Mouse (Mus musculus): ENCODE results near the gene Rps19.
"Not testable (repeated sequence)": the region's sequence is repeated elsewhere in the genome, so short reads cannot be mapped to it uniquely, and the experiment has no call there.

Gene Rps19

GRCm38 (mm10) chr7:24883896-24884692, at the start of gene Rps19:
Gene Rps19 (plus strand): TSS chr7:24884371.
- peak; percentile 98 for DNase-seq (ENCODE audit: extremely low spot score, low spot score)

- DNase-seq (ENCODE audit: extremely low spot score, low spot score) = not testable (repeated sequence)
Measured at GRCm38 (mm10) chr7:24838732-24839409, 45.3 kb upstream of the Rps19 start.

GRCm38 (mm10) chr7:24839410-24839808, 44.8 kb upstream of the Rps19 start:
- no peak for DNase-seq (ENCODE audit: extremely low spot score, low spot score)

DNA sequence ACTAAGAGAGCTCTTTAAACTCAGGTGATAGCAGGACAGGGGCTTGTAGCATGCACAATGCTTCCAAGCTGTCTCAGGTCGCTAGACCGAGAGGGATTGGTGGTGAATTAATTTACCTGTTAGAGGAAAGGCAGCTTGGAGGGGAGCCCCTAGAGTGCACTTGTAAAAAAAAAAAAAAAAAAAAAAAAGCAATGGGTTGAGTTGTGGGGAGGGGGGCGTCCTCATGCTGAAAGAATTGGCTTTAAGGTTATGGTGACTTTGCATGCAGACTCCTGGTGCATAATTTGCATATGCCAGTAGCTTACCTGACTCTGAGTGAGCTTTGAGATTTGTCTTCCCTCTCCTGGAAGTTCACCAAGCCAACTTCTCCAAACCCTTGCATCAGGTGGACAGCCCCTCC, 43.8 kb upstream of the Rps19 start:
- no peak for DNase-seq (ENCODE audit: extremely low spot score, low spot score)

GRCm38 (mm10) chr7:24841009-24841408, 43.2 kb upstream of the Rps19 start:
- DNase-seq (ENCODE audit: extremely low spot score, low spot score) = no peak

GRCm38 (mm10) chr7:24844144-24844543, 40.0 kb upstream of the Rps19 start:
- no peak for DNase-seq (ENCODE audit: extremely low spot score, low spot score)

DNA sequence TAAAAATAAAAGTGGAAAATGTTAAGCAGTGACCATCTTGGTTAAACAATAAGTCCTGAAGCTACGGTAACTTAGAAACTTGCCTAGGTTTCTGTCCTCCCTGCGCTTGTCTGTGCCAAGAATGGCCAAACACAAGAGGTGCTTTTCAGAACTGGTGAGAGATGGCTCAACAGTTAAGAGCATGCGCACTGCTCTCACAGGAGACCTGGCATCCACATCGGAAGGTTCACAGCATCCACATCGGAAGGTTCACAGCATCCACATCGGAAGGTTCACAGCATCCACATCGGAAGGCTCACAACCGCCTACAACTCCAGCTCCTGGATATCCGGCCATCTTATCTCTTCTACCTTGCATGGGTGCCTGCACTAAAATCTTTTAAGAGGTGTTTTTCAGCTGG, 39.0 kb upstream of the Rps19 start:
- no peak for DNase-seq (ENCODE audit: extremely low spot score, low spot score)

DNA sequence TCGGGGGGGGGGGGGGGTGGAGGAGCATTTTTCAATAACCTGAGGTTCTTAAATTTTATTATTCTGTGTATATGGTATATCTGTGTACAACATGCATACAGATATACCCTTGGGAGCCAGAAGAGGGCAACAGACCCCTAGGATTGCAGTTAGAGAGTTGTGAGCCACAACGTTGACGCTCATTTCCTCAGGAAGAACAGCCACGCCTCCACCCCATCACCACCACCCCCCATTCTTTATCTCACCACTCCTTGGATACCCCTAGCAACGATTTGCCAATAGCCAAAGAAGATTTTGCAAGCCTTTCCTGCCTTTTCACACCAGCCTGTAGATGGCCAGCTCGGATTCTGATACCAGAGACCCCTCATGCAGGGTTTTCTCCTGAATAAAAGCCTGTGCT, 38.5 kb upstream of the Rps19 start:
- peak; percentile 19 for DNase-seq (ENCODE audit: extremely low spot score, low spot score)

DNA sequence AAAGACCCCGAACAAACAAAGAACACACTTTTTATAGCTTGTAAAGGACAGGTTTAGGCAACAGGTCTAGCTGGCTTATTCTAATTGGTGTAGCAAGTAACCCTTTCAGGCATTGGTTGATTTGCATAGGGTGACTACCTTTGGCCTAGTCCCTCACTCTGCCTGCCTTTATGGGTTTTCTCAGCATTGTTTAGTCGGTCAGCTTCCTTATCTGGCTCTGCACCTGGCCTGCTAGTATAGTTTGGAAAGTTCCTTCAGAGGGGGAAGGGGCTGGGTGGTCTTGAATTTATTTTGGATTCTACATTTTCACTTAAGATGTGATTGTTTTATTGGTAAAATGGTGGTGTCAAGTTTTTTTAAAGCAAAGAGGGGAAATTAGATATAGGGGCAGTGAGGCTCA, 37.6 kb upstream of the Rps19 start:
- not testable (repeated sequence) for DNase-seq (ENCODE audit: extremely low spot score, low spot score)

DNA sequence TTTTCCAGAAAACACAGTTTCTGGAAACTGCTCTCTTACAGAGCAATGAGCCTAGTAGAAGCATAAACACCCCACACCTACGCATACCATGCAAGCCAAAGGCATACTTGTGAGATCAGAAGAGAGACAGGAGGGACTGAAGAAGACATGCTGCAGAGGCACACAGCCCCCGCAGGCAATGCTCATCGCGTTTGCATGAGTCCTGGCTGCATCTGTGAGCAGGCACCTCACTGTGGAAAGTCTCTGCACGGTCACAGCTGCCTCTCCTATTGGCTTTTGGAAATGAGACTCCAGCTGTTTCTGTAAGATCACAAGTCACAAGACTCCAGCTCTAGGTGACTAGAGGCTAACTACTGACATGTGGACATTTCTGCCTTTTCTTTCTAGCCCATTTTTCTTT, 34.0 kb upstream of the Rps19 start:
- DNase-seq (ENCODE audit: extremely low spot score, low spot score) = no peak

DNA sequence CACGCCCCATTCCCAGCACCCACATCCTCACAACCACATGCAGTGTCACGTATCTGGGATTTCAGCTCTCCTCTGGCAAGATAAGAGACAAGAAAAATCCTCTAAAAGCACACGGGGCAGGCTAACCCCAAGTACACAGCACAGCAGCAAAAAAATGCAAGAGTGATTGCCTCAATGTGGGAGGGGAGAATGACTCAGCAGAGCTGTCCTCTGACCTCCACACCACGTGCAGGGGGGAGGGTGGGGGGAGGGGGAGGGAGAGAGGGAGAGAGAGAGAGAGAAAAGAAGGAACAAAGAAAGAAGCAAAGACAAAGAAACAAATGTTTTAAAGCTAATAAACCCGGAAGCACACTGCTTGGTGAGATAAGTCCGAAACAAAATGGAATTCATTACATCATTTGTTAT, 33.3 kb upstream of the Rps19 start:
- peak; percentile 52 for DNase-seq (ENCODE audit: extremely low spot score, low spot score)

- DNase-seq (ENCODE audit: extremely low spot score, low spot score) = no peak
Measured at GRCm38 (mm10) chr7:24851596-24852325, 32.4 kb upstream of the Rps19 start.

- no peak for DNase-seq (ENCODE audit: extremely low spot score, low spot score)
Measured at GRCm38 (mm10) chr7:24852557-24853232, 31.5 kb upstream of the Rps19 start.

- DNase-seq (ENCODE audit: extremely low spot score, low spot score) = no peak
Measured at GRCm38 (mm10) chr7:24853233-24853563, 31.0 kb upstream of the Rps19 start.

GRCm38 (mm10) chr7:24853695-24854094, 30.5 kb upstream of the Rps19 start:
- no peak for DNase-seq (ENCODE audit: extremely low spot score, low spot score)

- DNase-seq (ENCODE audit: extremely low spot score, low spot score) = no peak
Measured at GRCm38 (mm10) chr7:24856460-24857120, 27.6 kb upstream of the Rps19 start.

GRCm38 (mm10) chr7:24859234-24859633, 24.9 kb upstream of the Rps19 start:
- DNase-seq (ENCODE audit: extremely low spot score, low spot score) = no peak

DNA sequence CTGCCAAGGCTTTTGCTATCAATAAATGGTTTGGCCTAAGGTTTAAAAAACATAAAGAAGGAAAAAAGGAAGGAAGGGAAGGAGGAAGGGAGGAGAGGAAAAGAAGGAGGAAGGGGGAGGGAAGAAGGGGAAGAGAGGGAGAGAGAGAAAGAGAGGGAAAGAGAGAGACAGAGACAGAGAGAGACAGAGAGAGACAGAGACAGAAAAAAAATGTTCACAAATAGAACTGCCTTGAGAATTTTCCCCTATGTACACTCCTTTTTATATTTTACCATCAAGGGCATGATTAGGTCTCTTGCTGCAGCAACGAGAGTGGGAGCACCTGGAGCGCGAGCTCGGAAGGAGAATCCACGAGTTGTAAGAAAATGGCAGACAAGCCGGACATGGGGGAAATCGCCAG, 22.3 kb upstream of the Rps19 start, which contains the start of gene Gm9844:
TSS of gene Gm9844 (plus strand) at position 301 of the 400 bp plus-strand sequence.
- no peak for DNase-seq (ENCODE audit: extremely low spot score, low spot score)

DNA sequence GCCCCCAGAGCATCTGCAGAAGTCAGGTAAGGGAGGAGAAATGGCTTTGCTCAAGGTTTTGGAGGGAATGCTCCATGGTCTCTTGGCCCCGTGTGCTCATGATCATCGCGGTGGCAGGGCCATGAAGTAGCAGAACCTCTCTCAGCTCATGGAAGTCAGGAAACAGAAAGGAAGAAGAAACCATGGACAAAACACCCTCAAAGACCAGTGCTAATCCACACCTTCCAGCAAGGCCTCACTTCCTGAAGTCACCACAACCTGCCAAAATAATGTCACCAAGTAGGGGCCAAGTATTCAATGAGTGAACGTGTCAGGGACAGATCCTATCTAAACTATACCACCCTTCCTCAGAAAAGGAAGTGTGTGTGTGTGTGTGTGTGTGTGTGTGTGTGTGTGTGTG, 21.3 kb upstream of the Rps19 start:
- DNase-seq (ENCODE audit: extremely low spot score, low spot score) = no peak

DNA sequence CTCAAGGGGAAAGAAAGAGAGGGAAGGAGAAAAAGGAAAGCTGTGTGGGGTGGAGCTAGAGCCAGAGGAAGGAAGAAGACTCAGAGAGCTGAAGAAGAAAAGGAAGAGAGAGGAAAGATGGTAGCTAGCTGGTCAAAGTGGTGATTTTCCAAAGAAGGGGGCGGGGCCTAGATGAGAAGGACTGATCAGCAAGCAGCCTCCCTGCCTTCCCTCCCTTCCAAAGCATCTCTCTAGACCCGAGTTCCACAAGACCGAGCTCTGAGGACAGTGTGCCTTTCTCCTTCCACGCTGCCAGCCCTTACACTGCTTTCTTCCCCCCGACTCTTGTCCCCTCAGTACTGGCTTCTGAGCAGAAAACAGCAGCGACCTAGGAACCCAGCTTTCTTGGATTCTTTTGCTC, 20.0 kb upstream of the Rps19 start:
- DNase-seq (ENCODE audit: extremely low spot score, low spot score) = no peak

DNA sequence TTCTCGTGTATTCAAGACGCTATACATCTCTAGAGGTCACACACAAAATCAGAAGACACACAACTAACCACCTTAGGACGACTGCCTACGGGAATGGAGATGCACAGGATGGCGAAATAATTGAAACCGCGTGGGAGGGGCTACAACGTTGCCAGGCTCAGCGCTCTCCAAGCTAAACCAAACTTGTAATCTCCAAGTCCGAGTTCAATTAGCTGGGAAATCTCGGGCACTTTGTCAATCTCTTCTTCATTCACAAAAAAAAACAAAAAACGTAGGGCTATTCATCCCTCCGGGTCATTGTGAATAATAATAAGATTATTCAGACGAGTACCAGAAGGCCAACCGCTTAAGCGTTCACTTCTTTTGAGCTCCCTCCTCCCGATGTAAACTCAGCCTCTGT, 15.1 kb upstream of the Rps19 start:
- DNase-seq (ENCODE audit: extremely low spot score, low spot score) = no peak

Data from neural tube, embryonic 10.5 days (tissue).